Mouse (Mus musculus): Measurements from ENCODE around the gene Ppp2r5c.

The Ppp2r5c gene

GRCm38 (mm10) chr12:110442238-110442637, 4.7 kb upstream of the Ppp2r5c start:
- DNase-seq (ENCODE audit: low spot score in 2 of 2): no peak

- DNase-seq (ENCODE audit: low spot score in 2 of 2): no peak
Observed at GRCm38 (mm10) chr12:110444530-110444929, 2.4 kb upstream of the Ppp2r5c start.

DNA sequence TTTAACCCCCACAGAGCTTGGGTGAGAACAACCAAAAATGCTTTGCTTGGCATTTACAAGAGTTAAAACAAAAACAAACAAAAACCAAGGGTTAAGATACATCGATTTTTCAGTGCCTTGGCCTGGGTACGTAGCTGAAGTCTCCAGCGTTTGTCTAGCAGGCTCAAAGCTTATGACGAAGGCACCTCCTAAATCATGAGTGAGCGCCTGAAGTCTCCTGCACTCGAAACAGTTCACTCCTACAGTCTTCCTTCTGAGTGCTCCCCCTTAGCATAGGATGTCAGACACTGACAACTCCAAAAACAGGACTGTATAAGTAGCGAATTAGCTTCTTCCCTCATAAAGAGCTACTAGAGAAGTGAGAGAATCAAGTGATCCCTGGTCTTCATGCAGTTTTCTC, 1.1 kb upstream of the Ppp2r5c start:
- no peak for DNase-seq (ENCODE audit: low spot score in 2 of 2)

- DNase-seq (ENCODE audit: low spot score in 2 of 2): no peak
Observed at GRCm38 (mm10) chr12:110447306-110447705, 386 bp downstream of the Ppp2r5c start.

DNA sequence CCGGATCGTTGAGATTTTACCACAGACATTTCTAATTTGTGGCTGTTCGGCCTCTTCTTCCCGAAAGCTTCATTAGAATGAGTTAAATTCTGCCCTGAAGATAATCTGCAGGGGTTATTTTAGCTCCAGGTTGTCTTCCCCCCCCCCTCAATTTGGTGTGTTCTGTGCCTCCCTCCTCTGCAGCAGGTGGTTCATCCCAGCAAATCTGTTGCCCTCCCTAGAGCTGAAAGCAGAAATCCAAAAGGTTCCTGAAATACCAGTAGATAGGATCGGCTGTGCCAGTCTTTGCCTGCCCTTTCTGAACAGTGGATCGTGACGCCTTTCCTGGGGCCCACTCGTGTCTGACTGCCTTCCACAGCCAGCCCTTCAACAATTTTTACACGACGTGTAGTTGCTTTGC, 1.8 kb downstream of the Ppp2r5c start:
- DNase-seq (ENCODE audit: low spot score in 2 of 2): no peak

DNA sequence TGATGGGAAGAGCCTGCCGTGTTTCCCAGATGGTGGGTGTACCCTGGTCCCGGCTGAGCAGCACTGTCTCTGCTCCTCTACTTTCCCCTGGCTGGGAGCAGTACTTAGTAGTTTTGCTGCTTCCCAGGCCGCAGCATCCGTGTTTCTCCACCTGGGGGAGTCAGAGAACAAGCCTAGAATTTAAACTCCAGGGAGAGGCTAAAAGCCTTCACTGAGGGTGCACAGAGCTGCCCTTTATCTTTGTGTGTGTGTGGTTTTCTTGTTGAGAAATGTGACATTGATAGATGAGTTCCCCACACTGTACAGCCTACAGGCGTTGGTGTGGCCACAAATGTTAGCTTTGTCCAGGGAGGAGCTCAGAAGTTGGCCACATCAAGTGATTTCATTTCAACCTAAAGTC, 7.3 kb downstream of the Ppp2r5c start:
- DNase-seq (ENCODE audit: low spot score in 2 of 2): peak; percentile 71 to 78

DNA sequence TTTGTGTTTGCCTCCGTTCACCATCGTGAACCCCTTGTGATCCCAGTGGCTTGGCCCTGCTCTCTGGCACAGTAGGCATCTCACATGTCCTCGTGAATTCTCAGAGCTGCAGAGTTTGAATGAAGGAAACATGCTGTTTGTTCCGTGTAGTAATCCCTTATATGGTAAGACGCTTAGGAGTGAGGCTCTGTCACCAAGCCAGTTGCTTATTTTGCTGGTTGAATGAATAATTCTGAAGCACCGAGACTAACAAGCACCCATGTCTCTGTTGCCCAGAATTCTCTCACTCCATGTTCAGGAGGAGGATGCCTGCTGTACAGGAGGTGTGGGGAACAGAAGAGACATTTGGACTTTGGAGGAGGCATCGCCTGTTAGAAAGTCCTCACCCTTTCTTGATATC, 9.1 kb downstream of the Ppp2r5c start:
- DNase-seq (ENCODE audit: low spot score in 2 of 2): no peak

DNA sequence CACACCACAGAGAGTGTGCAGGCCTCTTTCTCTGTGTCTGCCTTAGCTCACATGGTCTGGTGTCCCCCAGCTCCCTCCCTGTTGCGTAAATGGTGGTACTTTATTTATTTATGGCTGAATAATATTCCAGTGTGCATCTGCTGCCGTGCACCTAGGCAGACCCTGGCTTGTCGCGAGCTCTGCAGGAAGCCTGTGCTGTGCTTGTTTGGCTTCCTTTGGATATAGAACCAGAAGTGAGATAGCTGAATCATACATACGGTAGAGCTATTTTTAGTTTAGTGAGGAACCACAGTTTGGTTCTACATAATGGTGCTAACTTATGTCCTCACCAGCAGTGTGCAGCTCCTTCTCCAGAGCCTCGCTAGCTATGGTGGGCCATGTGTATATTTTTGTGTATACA, 11.7 kb downstream of the Ppp2r5c start:
- DNase-seq (ENCODE audit: low spot score in 2 of 2): peak in 1 of 2 experiments; percentile 64

GRCm38 (mm10) chr12:110460418-110461300, 13.7 kb downstream of the Ppp2r5c start:
- DNase-seq (ENCODE audit: low spot score in 2 of 2): no peak

- no peak for DNase-seq (ENCODE audit: low spot score in 2 of 2)
Observed at GRCm38 (mm10) chr12:110463711-110464110, 16.8 kb downstream of the Ppp2r5c start.

DNA sequence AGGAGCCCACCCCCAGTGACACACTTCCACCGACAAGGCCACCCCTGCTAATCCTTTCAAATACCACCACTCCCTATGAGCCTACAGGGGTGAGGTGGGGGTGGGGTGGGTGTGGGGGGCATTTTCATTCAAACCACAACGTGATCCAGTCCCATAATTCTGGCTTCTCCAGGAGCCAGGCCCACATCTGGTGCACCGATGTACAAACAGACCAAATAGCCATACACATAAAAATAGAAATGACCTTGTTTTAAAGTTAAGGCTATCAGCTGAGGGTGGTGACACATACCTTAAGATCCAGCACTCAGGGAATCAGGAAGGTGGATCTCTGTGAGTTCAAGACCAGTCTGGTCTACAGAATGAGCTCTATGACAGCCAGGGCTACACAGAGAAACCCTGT, 24.5 kb downstream of the Ppp2r5c start:
- no peak for DNase-seq (ENCODE audit: low spot score in 2 of 2)

DNA sequence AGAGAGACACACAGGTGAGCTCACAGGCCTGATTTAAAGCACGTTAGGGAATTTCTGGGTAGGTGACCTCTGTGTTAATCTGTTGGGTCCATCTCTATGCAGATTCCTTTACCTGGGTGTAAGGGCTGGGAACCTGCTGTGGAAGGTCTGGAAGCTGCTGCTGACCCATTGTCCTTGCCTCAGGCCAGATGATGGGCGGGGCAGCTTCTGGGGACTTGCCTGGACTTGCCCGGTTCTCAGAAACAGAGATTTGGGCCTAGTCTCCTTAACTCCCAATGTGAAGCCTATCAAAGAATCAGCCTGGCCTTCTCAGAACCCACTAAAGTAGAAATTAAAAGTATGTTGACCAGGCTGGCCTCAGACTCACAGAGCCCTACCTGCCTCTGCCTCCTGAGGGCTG, 25.3 kb downstream of the Ppp2r5c start:
- no peak for DNase-seq (ENCODE audit: low spot score in 2 of 2)

- DNase-seq (ENCODE audit: low spot score in 2 of 2): no peak
Observed at GRCm38 (mm10) chr12:110474497-110474896, 27.6 kb downstream of the Ppp2r5c start.

DNA sequence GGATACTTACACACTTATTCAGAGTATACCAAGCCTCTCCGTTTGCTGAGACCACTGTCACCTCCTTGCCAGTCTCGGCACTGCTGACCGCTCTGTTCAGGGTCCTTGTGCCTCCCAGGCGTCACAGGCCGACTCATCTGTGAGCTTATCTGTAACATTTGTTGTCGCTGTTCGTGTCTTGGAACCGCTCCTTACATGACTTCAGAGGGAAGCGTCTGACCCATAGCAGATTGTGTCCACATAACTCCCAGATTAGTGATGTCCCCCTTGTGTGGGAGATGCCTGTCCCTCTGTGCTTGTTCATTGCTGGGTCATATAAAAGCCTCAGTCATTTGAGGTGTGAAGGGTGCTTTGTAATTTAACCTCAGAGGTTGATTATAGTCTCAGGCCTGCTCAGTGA, 29.6 kb downstream of the Ppp2r5c start:
- DNase-seq (ENCODE audit: low spot score in 2 of 2): no peak

- no peak for DNase-seq (ENCODE audit: low spot score in 2 of 2)
Observed at GRCm38 (mm10) chr12:110477906-110478305, 31.0 kb downstream of the Ppp2r5c start.

- DNase-seq (ENCODE audit: low spot score in 2 of 2): no peak
Observed at GRCm38 (mm10) chr12:110478601-110479008, 31.7 kb downstream of the Ppp2r5c start.

GRCm38 (mm10) chr12:110479268-110479667, 32.3 kb downstream of the Ppp2r5c start:
- DNase-seq (ENCODE audit: low spot score in 2 of 2): no peak

GRCm38 (mm10) chr12:110480701-110481100, 33.8 kb downstream of the Ppp2r5c start:
- DNase-seq (ENCODE audit: low spot score in 2 of 2): no peak

DNA sequence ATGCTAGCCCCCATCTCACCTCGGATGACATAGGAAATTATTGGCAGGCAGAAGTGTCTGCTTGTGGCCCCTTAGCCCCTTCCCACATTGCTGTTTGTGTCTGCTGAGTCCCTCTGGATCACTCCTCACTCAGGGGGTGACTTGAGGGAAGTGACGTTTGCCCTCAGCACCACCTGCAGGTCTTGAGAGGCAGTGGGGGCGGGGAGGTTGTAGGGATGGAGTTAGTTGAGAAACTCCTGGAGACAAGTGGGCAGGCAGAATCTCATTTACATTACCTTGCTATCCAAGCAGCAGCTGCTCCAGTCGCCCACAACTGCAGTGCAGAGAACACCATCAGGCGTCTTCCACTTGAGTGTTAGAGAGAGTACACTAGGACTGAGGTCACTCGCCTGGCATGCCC, 36.8 kb downstream of the Ppp2r5c start:
- DNase-seq (ENCODE audit: low spot score in 2 of 2): no peak

DNA sequence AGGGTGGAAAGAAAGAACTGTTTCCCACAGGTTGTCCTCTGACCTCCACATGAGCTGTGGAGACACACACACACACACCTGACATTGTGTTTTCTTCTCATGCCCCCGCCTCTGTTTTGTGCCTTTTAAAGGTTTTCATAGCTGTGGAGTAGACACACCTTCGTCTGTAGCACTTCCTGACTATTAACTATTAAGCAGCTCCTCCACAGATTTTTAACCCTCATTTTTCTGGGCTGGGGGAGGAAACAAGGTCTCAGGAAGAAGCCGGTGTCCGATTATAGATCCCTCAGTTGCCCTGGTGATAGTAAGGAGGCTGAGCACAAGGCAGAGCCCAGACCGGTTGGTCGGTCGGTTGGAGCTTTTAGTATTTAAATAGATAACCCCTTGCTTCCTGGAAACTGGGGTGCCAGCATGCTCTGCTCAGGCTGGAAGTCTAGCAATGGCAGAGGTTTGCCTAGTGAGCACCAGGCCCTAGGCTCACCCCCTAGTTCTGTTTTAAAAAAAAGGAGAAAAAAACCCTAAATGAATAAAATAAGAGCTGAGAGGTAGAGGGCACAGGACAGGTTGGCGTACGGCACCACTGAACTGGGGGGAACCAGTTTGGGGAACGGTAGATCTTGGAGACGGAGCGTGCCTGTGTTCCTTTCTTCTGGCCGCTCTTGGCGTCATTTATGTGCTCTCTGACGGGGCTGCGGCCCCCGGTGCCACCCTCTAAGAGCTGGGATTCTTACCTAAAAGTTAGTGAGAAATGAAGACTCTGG, 38.1 kb downstream of the Ppp2r5c start:
- no peak for DNase-seq (ENCODE audit: low spot score in 2 of 2)

GRCm38 (mm10) chr12:110485585-110486331, 38.8 kb downstream of the Ppp2r5c start:
- DNase-seq (ENCODE audit: low spot score in 2 of 2): peak; percentile 79 to 87

- no peak for DNase-seq (ENCODE audit: low spot score in 2 of 2)
Observed at GRCm38 (mm10) chr12:110486852-110487251, 39.9 kb downstream of the Ppp2r5c start.

All from right cerebral cortex, adult 2 months (tissue).